Comparison of ENCODE assay signal across 19 mouse cellular contexts in the genomic region with DNA sequence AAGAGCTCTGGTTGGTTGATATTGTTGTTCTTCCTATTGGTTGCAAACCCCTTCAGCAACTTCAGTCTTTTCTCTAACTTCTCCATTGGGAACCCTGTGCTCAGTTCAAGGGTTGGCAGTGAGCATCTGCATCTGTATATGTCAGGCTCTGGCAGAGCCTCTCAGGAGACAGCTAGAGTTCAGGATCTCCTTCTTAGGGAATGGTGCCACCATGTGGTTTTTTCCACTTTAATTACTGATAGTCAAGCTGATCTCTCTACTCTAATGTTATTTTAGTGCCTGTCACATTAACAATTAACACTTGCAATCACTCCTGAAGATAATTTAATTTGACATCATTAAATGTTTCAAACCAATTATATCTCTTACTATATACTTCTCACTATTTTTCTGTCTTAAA.
DNase-seq lines count a peak whose midpoint lies in the region; TF ChIP-seq lines count a peak whose summit lies in the region.
"Had no signal": no experiment of that assay in that cellular context is flagged by ENCODE, and none has a peak within 500 bp of the region (broad histone marks: within the 10 kb centered on the region; RNA-seq: fewer than 3 reads in every experiment).

No protein-coding gene starts in this region.

- DNase-seq in embryo, embryonic 10.5 days (ENCODE audit: low spot score) = peak; percentile 3
- DNase-seq in embryo, embryonic 9.5 days (ENCODE audit: extremely low spot score) = no peak
- DNase-seq in left cerebral cortex, postnatal 4 days = peak; percentile 3
- DNase-seq in left cerebral cortex, postnatal 10 days (ENCODE audit: extremely low spot score in 1 of 2, low spot score in 2 of 2) = no peak
- DNase-seq in retina, embryonic 14.5 days (ENCODE audit: low spot score) = peak; percentile 13
- no peak for DNase-seq in retina, postnatal 1 day
- no peak for DNase-seq in thymus, adult 2 months
- DNase-seq: adrenal gland, adult 8-10 months; adrenal gland, postnatal 36 days; cerebellum, adult 11 months; cerebellum, adult 8-10 months; gastrocnemius, postnatal 36 days; heart, adult 11 months; heart, postnatal 36 days had no signal

- TF ChIP-seq CTCF in thymus, adult 2 months (IDR thresholded peaks at IDR 0.05; ENCODE audit: borderline replicate concordance, control insufficient read depth, extremely low read depth, insufficient read depth, low read length, poor library complexity) = no peak

- H3K4me1 ChIP-seq in thymus, adult 2 months (replicated peaks; ENCODE audit: control insufficient read depth, insufficient read depth, low read length) = no peaks in the 10 kb centered on the region
- H3K4me1 ChIP-seq: embryonic facial prominence, embryonic 10.5 days; forebrain, embryonic 15.5 days; heart, embryonic 13.5 days; hindbrain, embryonic 12.5 days had no signal

- H3K27me3 ChIP-seq in thymus, adult 2 months (ENCODE audit: control insufficient read depth, insufficient read depth, low read length) = no peaks in the 10 kb centered on the region
- H3K27me3 ChIP-seq: CH12.LX; forebrain, embryonic 15.5 days; heart, embryonic 13.5 days; hindbrain, embryonic 12.5 days had no signal

- TF ChIP-seq POLR2A in thymus, adult 2 months (IDR thresholded peaks at IDR 0.05; ENCODE audit: control insufficient read depth, extremely low read depth, insufficient read depth, low read length, poor library complexity) = no peak

- intact Hi-C loops in left cerebral cortex, postnatal 4 days (cut with DNase I) = no loop called here
- intact Hi-C loops in left cerebral cortex, postnatal 10 days (cut with DNase I) = no loop called here

- H3K27ac ChIP-seq in thymus, adult 2 months (ENCODE audit: control insufficient read depth, insufficient read depth, low read length) = no peak overlapping the region
- H3K27ac ChIP-seq: embryonic facial prominence, embryonic 10.5 days; forebrain, embryonic 15.5 days; heart, embryonic 13.5 days; hindbrain, embryonic 12.5 days had no signal

- no peak overlapping the region for H3K4me3 ChIP-seq in thymus, adult 2 months (ENCODE audit: control insufficient read depth, insufficient read depth, low read length)
- H3K4me3 ChIP-seq: embryonic facial prominence, embryonic 10.5 days; forebrain, embryonic 15.5 days; heart, embryonic 13.5 days; hindbrain, embryonic 12.5 days had no signal

- no peaks in the 10 kb centered on the region for H3K36me3 ChIP-seq in thymus, adult 2 months (ENCODE audit: control insufficient read depth, insufficient read depth, low read length)
- H3K36me3 ChIP-seq: embryonic facial prominence, embryonic 10.5 days; forebrain, embryonic 15.5 days; heart, embryonic 13.5 days; hindbrain, embryonic 12.5 days had no signal

Comparison
In these comparisons a context has a peak if more than half of its experiments do, and no peak if none do; other contexts are left out.
1. DNase-seq: peak in embryo, embryonic 10.5 days (single experiment), left cerebral cortex, postnatal 4 days (single experiment) and retina, embryonic 14.5 days (single experiment); none in embryo, embryonic 9.5 days (single experiment), left cerebral cortex, postnatal 10 days (0 of 2), retina, postnatal 1 day (single experiment) and thymus, adult 2 months (single experiment).